Mouse (Mus musculus): ENCODE results near the gene Scel. TPM values are rescaled to one million over a fixed set of nuclear protein-coding genes. Genes with fewer than 3 reads are reported as not detected.

Gene Scel
- total RNA-seq, 2 experiments from 2014 or later = 0.46 to 0.56 TPM

DNA sequence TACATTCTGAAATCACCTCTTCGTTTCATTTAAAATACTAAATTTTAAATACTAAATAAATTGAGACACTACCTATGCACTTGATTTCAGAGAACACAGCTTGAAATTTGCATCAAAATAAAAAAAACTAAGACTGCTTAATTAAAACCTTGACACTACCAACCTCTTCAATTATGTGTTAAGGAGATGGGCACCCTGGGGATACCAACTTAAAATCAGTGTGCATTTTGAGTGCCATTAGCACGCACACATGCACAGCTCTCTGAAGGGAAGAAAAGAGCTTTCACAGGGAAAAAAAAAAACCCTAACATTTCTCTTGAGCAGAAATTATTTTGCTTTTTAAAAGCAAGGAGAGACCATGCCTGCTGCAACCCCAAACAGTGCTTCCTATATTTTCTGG is 134.8 kb downstream of the Scel start:
- no peak for DNase-seq
- intact Hi-C loops (cut with DNase I) = no loop called here

GRCm38 (mm10) chr14:103648623-103649255 is 135.6 kb downstream of the Scel start:
- peak; percentile 5 for DNase-seq
- intact Hi-C loops (cut with DNase I) = no loop called here

DNA sequence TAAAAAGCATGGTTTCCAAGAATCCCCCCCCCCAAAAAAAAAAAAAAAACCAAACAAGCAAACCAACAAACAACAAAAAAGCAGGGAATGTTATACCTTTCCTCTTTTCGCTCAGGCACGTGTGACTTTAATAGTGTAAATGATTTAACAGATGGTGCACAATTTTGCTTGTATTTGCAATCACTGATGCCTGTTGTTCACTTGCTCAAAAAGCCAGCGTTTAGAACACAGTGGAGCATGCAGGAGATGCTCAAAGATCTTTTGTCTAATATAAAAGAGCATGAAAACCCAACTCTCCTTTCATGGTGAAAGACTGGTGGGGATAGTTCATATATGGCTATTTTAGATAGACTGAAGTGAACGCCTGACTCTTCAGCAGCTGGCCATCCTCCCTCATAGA is 136.2 kb downstream of the Scel start:
- intact Hi-C loops (cut with DNase I) = no loop called here
- no peak for DNase-seq

- DNase-seq = peak; percentile 96
- intact Hi-C loops (cut with DNase I) = loop anchor here (5.0 kb wide), 3 partner anchors 42 to 807 kb away; no protein-coding TSS in a partner anchor
These were observed 136.8 kb downstream of the Scel start, which contains the start of gene Slain1 for GRCm38 (mm10) chr14:103649896-103650334. Gene Slain1 (plus strand): TSS chr14:103650228.

DNA sequence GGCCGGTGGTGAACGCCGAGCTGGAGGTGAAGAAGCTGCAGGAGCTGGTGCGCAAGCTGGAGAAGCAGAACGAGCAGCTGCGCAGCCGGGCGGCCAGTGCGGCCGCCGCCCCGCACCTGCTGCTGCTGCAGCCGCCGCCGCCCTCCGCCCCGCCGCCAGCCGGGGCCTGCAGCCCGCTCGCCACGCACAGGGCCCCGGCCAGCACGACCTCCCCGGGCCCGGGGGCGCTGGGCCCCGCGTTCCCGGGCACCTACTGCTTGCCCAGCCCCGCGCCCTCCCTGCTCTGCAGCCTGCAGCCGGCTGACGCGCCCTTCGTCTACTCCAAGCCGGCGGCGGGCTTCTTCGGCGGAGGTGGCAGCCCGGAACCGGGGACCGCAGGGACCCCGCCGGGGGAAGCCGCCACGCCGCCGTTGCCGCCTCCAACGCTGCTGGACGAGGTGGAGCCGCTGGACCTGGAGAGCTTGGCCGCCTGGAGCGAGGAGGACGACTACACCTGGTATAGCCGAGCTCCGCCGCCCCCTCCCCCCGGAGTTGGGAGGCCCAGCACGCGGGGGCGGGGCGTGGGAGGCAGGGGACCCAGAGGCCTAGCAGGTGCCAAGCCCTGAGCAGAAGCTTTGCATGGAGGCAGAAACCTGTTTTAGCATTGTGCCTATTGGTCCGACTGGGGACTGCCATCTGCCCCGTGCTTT is 137.4 kb downstream of the Scel start:
- DNase-seq = peak; percentile 84
- intact Hi-C loops (cut with DNase I) = loop anchor here (5.0 kb wide), 3 partner anchors 42 to 807 kb away; no protein-coding TSS in a partner anchor

- intact Hi-C loops (cut with DNase I) = loop anchor here (5.0 kb wide), 3 partner anchors 41 to 806 kb away; no protein-coding TSS in a partner anchor
- no peak for DNase-seq
These were observed 138.0 kb downstream of the Scel start for GRCm38 (mm10) chr14:103651106-103651505.

GRCm38 (mm10) chr14:103651562-103651961 is 138.4 kb downstream of the Scel start:
- no peak for DNase-seq
- intact Hi-C loops (cut with DNase I) = loop anchor here (5.0 kb wide), 3 partner anchors 41 to 806 kb away; no protein-coding TSS in a partner anchor

DNA sequence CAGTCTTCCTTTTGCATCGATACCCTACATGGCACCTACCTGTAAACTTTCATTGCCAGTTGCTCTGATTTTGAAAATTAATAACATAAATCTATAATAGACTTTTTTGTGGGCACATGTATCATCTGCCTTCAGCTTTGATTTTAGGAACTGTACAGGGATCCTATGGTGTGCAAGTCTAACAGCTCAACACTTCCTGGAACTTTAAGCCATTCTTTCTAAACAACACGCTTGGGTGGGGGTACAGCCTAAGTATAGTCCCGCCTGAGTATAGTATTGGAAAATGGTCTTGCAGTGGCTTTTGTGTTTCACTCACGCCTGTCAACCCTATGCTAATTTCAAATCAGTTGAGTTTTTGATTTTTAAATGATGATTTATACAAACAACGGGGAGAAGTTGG is 139.4 kb downstream of the Scel start:
- DNase-seq = no peak
- intact Hi-C loops (cut with DNase I) = loop anchor here (5.0 kb wide), 3 partner anchors 40 to 805 kb away; no protein-coding TSS in a partner anchor

- intact Hi-C loops (cut with DNase I) = loop anchor here (5.0 kb wide), 3 partner anchors 39 to 804 kb away; no protein-coding TSS in a partner anchor
These were observed 140.7 kb downstream of the Scel start for GRCm38 (mm10) chr14:103653800-103654199.

DNA sequence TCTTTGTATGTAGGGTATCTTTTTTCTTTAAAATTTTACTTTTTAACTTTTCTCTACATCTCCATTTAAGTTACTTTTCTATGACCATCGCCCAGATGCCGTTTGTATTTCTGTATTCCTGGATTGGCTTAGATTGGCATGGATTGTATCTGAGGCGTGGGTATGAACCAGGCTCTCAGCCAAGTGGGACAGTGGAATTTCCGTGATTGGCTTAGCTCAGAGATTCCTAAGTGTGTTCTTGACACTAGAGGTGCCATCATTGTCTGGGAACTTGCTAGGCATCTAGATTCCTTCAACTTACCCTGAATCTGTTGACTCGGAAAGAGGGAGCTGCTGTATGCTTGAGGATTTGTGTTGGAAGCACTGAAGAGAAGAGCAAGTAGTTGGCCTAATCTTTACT is 142.3 kb downstream of the Scel start:
- no peak for DNase-seq
- intact Hi-C loops (cut with DNase I) = no loop called here

More at GRCm38 (mm10) chr14:103653800-103654199, 140.7 kb downstream of the Scel start:
- DNase-seq = no peak

GRCm38 (mm10) chr14:103657876-103658275 is 144.7 kb downstream of the Scel start:
- no peak for DNase-seq
- intact Hi-C loops (cut with DNase I) = no loop called here

Small RNA genes lying within 50 kb of the gene (microRNA-seq; reads per million reads assigned to microRNA genes)
- gene Gm22877 = not detected

Other genes starting within 250 kb of the Scel start
- gene Mycbp2, start 166.5 kb upstream of the Scel start, total RNA-seq (2021) = 100 to 1,000 TPM; 174 to 179 TPM
- gene Slain1, start 136.9 kb downstream of the Scel start, total RNA-seq (2021) = 10 to 100 TPM; 82.2 to 93.0 TPM

All from left cerebral cortex, postnatal 4 days (tissue).